Comparison of ENCODE assay signal across 7 mouse cellular contexts in genomic region chr1:190929010-190929695, GRCm38 (mm10). TPM values are rescaled to one million over a fixed set of nuclear protein-coding genes. Genes with fewer than 3 reads are reported as not detected.
DNase-seq lines count a peak whose midpoint lies in the region; ATAC-seq and TF ChIP-seq lines count a peak whose summit lies in the region.

No protein-coding gene starts in this region.

- no peaks in the 10 kb centered on the region for H3K9me3 ChIP-seq in ES-E14 (ENCODE audit: control insufficient read depth, insufficient read depth, low read depth, low read length)
- H3K9me3 ChIP-seq in intestine, embryonic 16.5 days (ENCODE audit: control insufficient read depth, low read length), result no peaks in the 10 kb centered on the region
- no peaks in the 10 kb centered on the region for H3K9me3 ChIP-seq in liver, embryonic 12.5 days (replicated peaks)

- WGBS in intestine, embryonic 16.5 days, result 5% methylated on average over 27 of the region's 27 CpGs
- 4% methylated on average over 26 of the region's 27 CpGs for WGBS in liver, embryonic 12.5 days (ENCODE audit: insufficient replicate concordance)

- peaks cover 2 to 6% of the 10 kb centered on the region in 2 experiments; a peak in 3 of 4 replicates for H3K4me1 ChIP-seq in ES-E14 (ENCODE audit: control insufficient read depth in 2 of 2, insufficient read depth in 2 of 2, low read length in 2 of 2, poor library complexity in 1 of 2)
- H3K4me1 ChIP-seq in intestine, embryonic 16.5 days (ENCODE audit: control insufficient read depth, insufficient read depth, low read length), result peaks cover 19% of the 10 kb centered on the region
- peaks cover 26% of the 10 kb centered on the region for H3K4me1 ChIP-seq in liver, embryonic 12.5 days

- peaks cover 2% of the 10 kb centered on the region; the same call in 1 of the 2 replicates for H3K36me3 ChIP-seq in ES-E14 (ENCODE audit: control insufficient read depth, insufficient read depth, low read length, poor library complexity, severe bottlenecking)
- H3K36me3 ChIP-seq in intestine, embryonic 16.5 days (ENCODE audit: control insufficient read depth, insufficient read depth, low read length), result peaks cover 5% of the 10 kb centered on the region; the same call in 1 of the 2 replicates
- peaks cover 10% of the 10 kb centered on the region for H3K36me3 ChIP-seq in liver, embryonic 12.5 days

- H3K4me3 ChIP-seq in ES-E14 (ENCODE audit: insufficient read depth in 1 of 2, low read depth in 1 of 2, low read length in 2 of 2, poor library complexity in 1 of 2, severe bottlenecking in 1 of 2), result peak overlapping the region; percentile 88 to 92
- H3K4me3 ChIP-seq in intestine, embryonic 16.5 days (ENCODE audit: low read length), result peak overlapping the region; percentile 85
- peak overlapping the region; percentile 76 for H3K4me3 ChIP-seq in liver, embryonic 12.5 days

- no peak; the same call in 1 of the 2 replicates for ATAC-seq in intestine, embryonic 16.5 days
- ATAC-seq in liver, embryonic 12.5 days, result peak; percentile 3; the same call in 1 of the 2 replicates

- H3K27ac ChIP-seq in ES-E14 (ENCODE audit: insufficient read depth, low read depth, low read length, poor library complexity, severe bottlenecking), result no peak overlapping the region
- H3K27ac ChIP-seq in intestine, embryonic 16.5 days (ENCODE audit: low read length), result peak overlapping the region; percentile 99
- peak overlapping the region; percentile 96 for H3K27ac ChIP-seq in liver, embryonic 12.5 days

- peak overlapping the region; percentile 96 for H3K9ac ChIP-seq in ES-E14 (ENCODE audit: insufficient read depth, low read depth, low read length, poor library complexity, severe bottlenecking)
- H3K9ac ChIP-seq in intestine, embryonic 16.5 days (ENCODE audit: low read depth, low read length), result peak overlapping the region; percentile 94
- H3K9ac ChIP-seq in liver, embryonic 12.5 days, result peak overlapping the region; percentile 88

- H3K4me2 ChIP-seq in intestine, embryonic 16.5 days (ENCODE audit: low read depth, low read length), result peak overlapping the region; percentile 63
- H3K4me2 ChIP-seq in liver, embryonic 12.5 days, result peak overlapping the region; percentile 74

- DNase-seq in A20 (ENCODE audit: low read depth, low spot score) (peak; percentile 66), ES-E14 (ENCODE audit: low read depth, low spot score) (no peak)
- DNase-seq in cerebellum, postnatal 14 days, result peak; percentile 61 to 65
- peak; percentile 45 for DNase-seq in gastrocnemius, postnatal 25 days
- DNase-seq in natural killer cell, adult 2 months (ENCODE audit: low spot score in 2 of 2), result peak; percentile 17 to 29

- in situ Hi-C loops in ES-E14 (cut with MboI; ENCODE audit: low sequenced_read_pairs in 2 of 2, unreplicated experiment in 2 of 2), result no loop called here

- no peaks in the 10 kb centered on the region for H3K27me3 ChIP-seq in intestine, embryonic 16.5 days (replicated peaks; ENCODE audit: control insufficient read depth, insufficient read depth, low read length)
- 0 out of 2 replicates have a peak, but pooled peaks cover 6% of the 10 kb centered on the region for H3K27me3 ChIP-seq in liver, embryonic 12.5 days (replicated peaks)

TF ChIP-seq in ES-E14, 5 proteins besides CTCF, POLR2A, EP300 and RAD21:
- TF ChIP-seq ZC3H11A (IDR thresholded peaks at IDR 0.05; ENCODE audit: borderline replicate concordance, low read depth, low read length) (no peak), HCFC1 (IDR thresholded peaks at IDR 0.05; ENCODE audit: borderline replicate concordance, insufficient read depth, low read length) (no peak), MAFK (IDR thresholded peaks at IDR 0.05; ENCODE audit: insufficient read depth, low read depth, low read length) (no peak), CHD2 (IDR thresholded peaks at IDR 0.05; ENCODE audit: low read depth, low read length) (no peak), ZNF384 (IDR thresholded peaks at IDR 0.05; ENCODE audit: low read depth, low read length) (no peak)
TF ChIP-seq in ES-E14: peak in this region for 0.

RNA-seq across cellular contexts. Expression of gene Angel2, which starts 4.2 kb away (rescaled TPM):
- total RNA-seq in ES-E14 (2012; rRNA removed), result 21.6 and 21.9 TPM in 2 replicates
- total RNA-seq in gastrocnemius, postnatal 25 days (2021), result 10 to 100 TPM; 20.7 to 24.6 TPM
- polyA plus RNA-seq in intestine, embryonic 16.5 days (2015; fragmentation: Nextera tagmentation; extraction: Ambion mirVana), result 30.9 and 33.6 TPM in 2 replicates
- 21.4 and 23.6 TPM in 2 replicates for polyA plus RNA-seq in liver, embryonic 12.5 days (2016; fragmentation: Nextera tagmentation; extraction: Ambion mirVana)

RNA-seq across cellular contexts. Expression of gene Rps6kc1, which starts 17.6 kb away (rescaled TPM):
- total RNA-seq in ES-E14 (2012; rRNA removed), result 19.3 and 24.6 TPM in 2 replicates
- total RNA-seq in gastrocnemius, postnatal 25 days (2021), result 10 to 100 TPM; 11.2 to 14.8 TPM
- polyA plus RNA-seq in intestine, embryonic 16.5 days (2015; fragmentation: Nextera tagmentation; extraction: Ambion mirVana), result 11.8 and 12.1 TPM in 2 replicates
- 5.5 and 5.7 TPM in 2 replicates for polyA plus RNA-seq in liver, embryonic 12.5 days (2016; fragmentation: Nextera tagmentation; extraction: Ambion mirVana)

RNA-seq across cellular contexts. Expression of gene Vash2, which starts 49.9 kb away (rescaled TPM):
- total RNA-seq in ES-E14 (2012; rRNA removed), result 2.2 and 2.6 TPM in 2 replicates
- total RNA-seq in gastrocnemius, postnatal 25 days (2021), result 1 to 10 TPM in 1 of 2 experiments, under 1 TPM in 1; 0.59 to 1.7 TPM
- polyA plus RNA-seq in intestine, embryonic 16.5 days (2015; fragmentation: Nextera tagmentation; extraction: Ambion mirVana), result 11.9 and 12.3 TPM in 2 replicates
- 3.9 and 4.0 TPM in 2 replicates for polyA plus RNA-seq in liver, embryonic 12.5 days (2016; fragmentation: Nextera tagmentation; extraction: Ambion mirVana)
